ENCODE assay signal across 8 mouse cellular contexts in genomic region chr3:121104571-121105407, GRCm38 (mm10).
A peak's percentile ranks its signal among the peaks of the same experiment; 100 is the strongest.
DNase-seq lines count a peak whose midpoint lies in the region; TF ChIP-seq lines count a peak whose summit lies in the region.

No protein-coding gene starts in this region.

- DNase-seq in ZHBTc4 (ENCODE audit: low read depth, low spot score), result peak; percentile 85
- peak; percentile 84 to 86 for DNase-seq in cerebellum, postnatal 25 days
- DNase-seq in gastrocnemius, adult 2 months, result peak; percentile 66
- DNase-seq in induced T-regulatory cell, adult 2 months (ENCODE audit: low read depth), result peak; percentile 70
- peak; percentile 67 to 80 for DNase-seq in left cerebral cortex, adult 8-10 months (ENCODE audit: low spot score in 2 of 2)
- DNase-seq in right cerebral cortex, adult 2 months (ENCODE audit: low spot score in 2 of 2), result peak; percentile 89 to 90
- DNase-seq in urinary bladder, postnatal 25 days (ENCODE audit: low spot score), result peak; percentile 53

- no peaks in the 10 kb centered on the region for H3K9me3 ChIP-seq in megakaryocyte, embryonic 14.5 days

- peaks cover 13% of the 10 kb centered on the region; the same call in 1 of the 2 replicates for H3K4me1 ChIP-seq in megakaryocyte, embryonic 14.5 days

- H3K27ac ChIP-seq in gastrocnemius, adult 2 months, result no peak overlapping the region

- H3K27me3 ChIP-seq in megakaryocyte, embryonic 14.5 days (replicated peaks), result no peaks in the 10 kb centered on the region

- peak; percentile 76 for TF ChIP-seq CTCF in gastrocnemius, adult 2 months (IDR thresholded peaks at IDR 0.05)

- intact Hi-C loops in gastrocnemius, adult 2 months (cut with DNase I), result no loop called here

- H3K4me3 ChIP-seq in gastrocnemius, adult 2 months, result peak overlapping the region; percentile 68
- peak overlapping the region; percentile 91 for H3K4me3 ChIP-seq in megakaryocyte, embryonic 14.5 days (replicated peaks)

- no peaks in the 10 kb centered on the region for H3K36me3 ChIP-seq in megakaryocyte, embryonic 14.5 days (replicated peaks; ENCODE audit: low read length)
